Mouse (Mus musculus) central nervous system, embryonic 14 days (tissue): Measurements from ENCODE around the gene Cep95. TPM values are rescaled to one million over a fixed set of nuclear protein-coding genes. Genes with fewer than 3 reads are reported as not detected.

Experiments used
- polyA plus RNA-seq: library from polyadenylated mRNA; depleted of rRNA; stranded (reverse); fragments of >200 nt; gene quantifications from 2 replicates; pipeline ENCODE4 v1.2.3, GENCODE M21; 2012; rRNA removed

Cep95 gene
- 28.7 and 31.3 TPM in 2 replicates for polyA plus RNA-seq

DNA sequence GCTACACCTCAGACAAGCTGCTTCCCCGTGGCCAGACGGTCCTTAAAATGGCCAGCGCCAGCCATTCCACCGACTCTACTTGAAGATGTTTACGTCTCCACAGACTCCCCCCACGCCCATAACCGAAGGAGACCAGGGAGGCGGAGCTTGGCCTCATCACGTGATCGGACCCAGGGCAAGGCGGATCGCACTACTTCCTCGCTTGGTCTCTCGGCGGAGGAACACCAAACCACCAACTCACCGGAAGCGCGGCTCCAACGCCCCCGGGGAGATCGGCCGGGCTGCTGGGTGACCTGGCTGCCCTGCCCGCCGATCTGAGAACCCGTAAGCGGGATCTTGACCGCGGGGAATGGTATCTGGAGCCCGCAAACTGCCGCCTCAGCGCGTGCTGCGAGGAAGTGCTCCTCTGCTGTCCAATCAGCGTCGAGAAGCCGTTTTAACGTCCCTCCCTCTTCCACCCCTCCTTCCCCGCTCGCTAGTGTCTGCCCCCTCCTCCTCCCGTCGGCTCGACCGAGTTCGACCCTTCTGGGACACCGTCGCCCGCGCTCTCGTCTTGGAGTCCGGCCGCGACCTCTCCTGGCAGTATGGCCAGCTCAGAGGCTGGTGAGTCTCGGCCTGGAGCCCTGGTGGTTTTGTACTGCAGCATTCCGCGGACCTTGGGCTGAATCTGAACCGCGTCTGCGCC, at the start of gene Cep95, which contains the start of gene Ddx5:
Gene Cep95, plus strand, starts transcription at position 478 of the 685 bp plus-strand sequence.
Gene Ddx5, minus strand, starts transcription at position 411 of the 685 bp plus-strand sequence.

DNA sequence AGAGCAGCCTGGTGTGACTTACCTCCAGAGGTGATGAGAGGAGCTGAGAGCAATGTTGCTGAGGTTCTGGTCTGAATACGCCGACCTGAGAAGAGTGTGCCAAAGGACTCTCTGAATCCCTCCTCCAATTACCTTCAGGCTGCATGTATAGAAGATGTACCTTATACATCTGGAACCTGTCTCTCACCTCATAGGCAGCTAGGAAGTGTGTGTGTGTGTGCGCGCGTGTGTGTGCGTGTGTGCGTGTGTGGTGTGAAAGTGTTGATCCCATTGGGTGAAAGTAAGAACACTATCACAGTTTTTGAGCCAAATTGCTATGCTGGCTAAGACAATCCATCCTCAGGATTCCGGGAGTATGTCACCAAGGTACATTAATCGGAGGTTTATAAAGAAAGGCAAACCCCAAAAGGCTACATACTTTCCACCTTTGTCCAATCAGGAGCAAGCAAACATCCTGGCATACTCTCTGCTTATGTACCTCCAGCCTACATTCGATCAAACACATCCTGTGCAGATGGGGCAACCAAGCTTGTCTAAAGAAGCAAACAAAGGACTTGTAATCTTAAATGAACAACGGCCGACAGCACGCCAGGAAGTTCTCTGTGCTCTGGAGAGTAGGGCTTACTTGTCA, 38.8 kb upstream of the Cep95 start, which contains the start of gene Pecam1:
Gene Pecam1, minus strand, starts transcription at position 508 of the 631 bp plus-strand sequence.

DNA sequence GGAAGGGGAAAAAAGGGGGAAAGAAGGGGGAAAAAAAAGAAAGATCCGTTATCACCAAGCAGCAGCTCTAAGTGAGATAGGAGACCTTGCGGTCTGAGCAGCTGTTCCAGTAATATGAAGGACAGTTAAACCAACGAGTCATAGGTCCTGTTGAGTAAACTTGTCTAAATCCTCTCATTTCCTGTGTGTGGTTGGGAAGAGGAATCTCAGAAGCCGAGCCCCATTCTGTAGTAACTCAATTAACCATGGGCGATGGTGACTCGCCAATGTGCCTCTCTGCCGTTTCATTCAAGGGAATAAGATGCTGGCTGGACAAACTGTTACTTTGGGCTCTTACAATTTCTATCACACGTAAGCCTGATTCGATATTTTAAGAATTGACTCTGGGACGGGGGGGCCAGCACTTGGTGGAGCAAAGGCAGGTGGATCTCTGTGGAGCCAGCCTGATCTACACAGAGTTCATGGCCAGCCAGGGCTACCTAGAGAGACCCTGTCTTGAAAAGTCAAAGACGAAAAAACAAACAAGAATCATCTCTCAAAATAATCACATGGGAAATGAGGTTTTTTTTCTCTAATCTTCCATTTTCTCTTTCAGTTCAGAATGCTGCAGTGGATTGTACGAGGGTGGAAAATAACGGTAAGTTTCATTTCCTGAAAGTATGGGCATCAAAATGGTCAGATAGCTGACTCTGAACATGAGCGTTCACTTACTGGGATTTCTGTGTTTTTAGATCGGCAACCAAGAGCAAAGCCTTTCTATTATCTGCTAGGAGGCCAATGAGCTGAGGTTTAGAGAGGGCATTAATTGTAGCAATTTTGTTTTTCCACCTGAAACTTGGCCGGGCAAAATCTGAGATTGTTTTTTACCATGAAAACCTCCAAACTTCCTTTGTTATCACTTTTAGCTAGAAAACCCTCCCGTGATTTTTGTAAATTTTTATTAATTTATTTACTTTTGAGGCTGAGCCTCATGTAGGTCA, 37.7 kb upstream of the Cep95 start, which contains the start of gene Milr1:
Gene Milr1, plus strand, starts transcription at position 188 of the 980 bp plus-strand sequence.

DNA sequence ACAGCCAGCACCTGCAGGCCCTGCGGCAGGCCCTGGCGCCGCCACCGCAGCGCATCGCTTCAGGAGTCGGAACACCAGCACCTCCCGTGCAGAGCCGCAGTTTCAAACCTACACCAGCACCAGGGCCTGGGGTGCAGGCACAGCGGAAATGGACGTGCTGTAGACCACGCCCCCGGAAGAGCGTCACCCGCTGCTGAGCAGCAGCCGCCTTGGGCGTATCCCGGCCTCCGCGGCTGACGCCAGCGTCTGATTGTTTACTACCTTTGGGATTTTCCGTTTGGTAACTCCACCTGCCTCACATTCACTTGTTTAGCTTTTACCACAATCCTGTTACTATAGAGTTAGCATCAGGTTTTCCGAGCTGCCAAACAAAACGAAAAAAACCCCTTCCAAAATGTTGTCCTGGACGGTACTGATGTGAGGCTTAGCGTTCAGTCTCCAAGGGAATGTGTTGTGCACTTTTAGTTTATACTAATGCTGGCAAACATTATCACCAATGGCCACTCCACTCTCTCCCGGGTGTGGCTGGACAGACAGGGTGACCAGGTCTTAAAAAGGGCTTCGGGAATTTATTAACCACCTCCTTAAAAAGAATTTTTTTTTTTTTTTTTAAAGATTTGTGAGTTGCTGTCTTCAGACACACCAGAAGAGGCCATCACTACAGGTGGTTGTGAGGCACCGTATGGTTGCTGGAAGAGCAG, 9.5 kb upstream of the Cep95 start, which contains the start of gene Polg2:
Gene Polg2, minus strand, starts transcription at position 150 of the 701 bp plus-strand sequence.

Other genes with a start within 250 kb of the Cep95 start
- gene Tex2, start 175.8 kb upstream of the Cep95 start, polyA plus RNA-seq, result 20.6 and 23.4 TPM in 2 replicates
- gene Pecam1, start 38.6 kb upstream of the Cep95 start, polyA plus RNA-seq, result 20.6 and 26.2 TPM in 2 replicates
- gene Milr1, start 38.0 kb upstream of the Cep95 start, polyA plus RNA-seq, result 1.1 and 1.3 TPM in 2 replicates
- gene Polg2, start 9.7 kb upstream of the Cep95 start, polyA plus RNA-seq, result 10.1 and 10.7 TPM in 2 replicates
- 734 and 945 TPM in 2 replicates for gene Ddx5, start 67 bp upstream of the Cep95 start, polyA plus RNA-seq
- gene Smurf2, start 131.5 kb downstream of the Cep95 start, polyA plus RNA-seq, result 23.4 and 24.8 TPM in 2 replicates
- gene Kpna2, start 210.3 kb downstream of the Cep95 start, polyA plus RNA-seq, result 161 and 219 TPM in 2 replicates
- gene 1810010H24Rik, start 236.4 kb downstream of the Cep95 start, polyA plus RNA-seq, result 3.9 and 4.5 TPM in 2 replicates